Mouse (Mus musculus) E14TG2a.4 (cell line): ENCODE measurements at regions not wholly inside any gene's neighbourhood (a gene's known extent, or its start where the extent isn't known, plus 50 kb on each side); places are given as distances from the start of the nearest gene placed in this dataset.

Experiments
- H3K27me3 ChIP-seq: 2 replicates; pipeline ENCODE4 v1.6.1; 2014; ENCODE audit warnings: low read length, control low read depth; ENCODE audit not compliant: insufficient read depth
- H3K36me3 ChIP-seq: 2 replicates; pipeline ENCODE4 v1.6.1; 2014; ENCODE audit warnings: low read length, control low read depth; ENCODE audit not compliant: insufficient read depth
- H3K4me1 ChIP-seq: replicated peaks from 2 replicates; pipeline ENCODE4 v1.6.1; 2014; ENCODE audit warnings: low read depth, low read length, control low read depth
- H3K4me3 ChIP-seq: replicated peaks from 2 replicates; pipeline ENCODE4 v1.5.1; 2014; ENCODE audit warnings: mild to moderate bottlenecking, low read length
- H3K9me3 ChIP-seq: 2 replicates; pipeline ENCODE4 v1.6.1; 2014; ENCODE audit warnings: low read length, control low read depth
- CTCF ChIP-seq: conservative IDR thresholded peaks from 2 replicates; pipeline ENCODE4 v1.5.1; 2014; ENCODE audit warnings: low read length
- NANOG ChIP-seq: IDR thresholded peaks from 2 replicates; pipeline ENCODE4 v1.6.1; 2014; ENCODE audit warnings: borderline replicate concordance, low read length, mixed read lengths
- POU5F1 ChIP-seq: IDR thresholded peaks from 2 replicates; pipeline ENCODE4 v1.6.1; 2014; ENCODE audit warnings: low read length, borderline replicate concordance

DNA sequence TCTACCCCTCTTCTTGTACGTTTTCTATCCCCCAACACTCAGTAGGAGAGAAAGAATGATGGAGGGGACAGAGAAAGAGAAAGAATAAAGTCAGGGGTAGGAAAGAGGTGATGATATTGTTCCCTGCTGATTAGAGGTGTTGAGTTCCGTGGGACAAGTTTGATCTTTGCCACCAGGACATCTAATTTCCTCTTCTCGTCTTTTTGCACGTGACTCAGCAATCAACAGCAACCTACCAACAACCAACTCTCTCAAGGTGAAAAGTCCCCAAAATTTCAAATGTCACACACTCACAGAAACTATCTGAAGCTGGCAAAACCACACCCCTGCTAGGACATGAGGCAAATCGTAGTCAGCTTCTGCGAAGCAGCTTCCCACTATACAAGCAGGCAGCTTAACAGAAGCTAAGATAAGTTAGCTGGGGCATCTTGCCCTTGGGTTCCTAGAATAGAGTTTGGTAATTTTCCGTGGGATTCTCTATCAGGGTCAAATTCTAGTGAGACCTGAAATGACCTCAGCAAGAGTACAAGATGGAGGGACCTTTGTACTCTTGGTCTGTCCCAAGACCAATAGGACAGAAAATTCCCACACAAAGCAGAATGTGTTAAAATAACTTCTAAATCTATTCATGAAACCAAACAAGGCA lies 553.8 kb downstream of the Gm19410 start:
- no peaks in the 10 kb centered on the region for H3K36me3 ChIP-seq
- no peak for TF ChIP-seq POU5F1
- no peak for TF ChIP-seq NANOG
- no peak for TF ChIP-seq CTCF
- H3K4me3 ChIP-seq = no peak overlapping the region
- H3K27me3 ChIP-seq = no peaks in the 10 kb centered on the region
- no peaks in the 10 kb centered on the region for H3K9me3 ChIP-seq
- H3K4me1 ChIP-seq = no peaks in the 10 kb centered on the region

DNA sequence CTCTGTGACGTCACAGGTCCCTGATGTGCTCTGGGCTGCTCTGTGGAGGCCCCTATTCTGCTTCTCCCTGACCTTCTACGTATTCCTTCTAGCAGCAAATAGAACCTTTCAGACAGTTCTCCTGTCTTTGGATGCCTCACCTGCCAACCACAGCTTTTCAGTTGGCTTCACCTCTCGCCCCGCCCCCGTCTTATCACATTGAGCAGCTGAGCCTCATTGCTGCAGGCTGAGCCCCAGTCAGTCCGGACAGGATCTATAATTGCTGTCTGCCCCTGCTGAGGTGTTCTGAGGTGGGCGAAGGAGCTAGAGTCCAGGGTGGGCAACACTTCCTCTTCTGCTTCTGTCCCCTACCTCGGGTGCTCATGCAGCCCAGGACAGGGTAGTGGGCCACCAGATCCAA lies 556.5 kb downstream of the Gm19410 start:
- TF ChIP-seq CTCF (no peak), NANOG (no peak), POU5F1 (no peak)
- no peaks in the 10 kb centered on the region for H3K36me3 ChIP-seq
- H3K9me3 ChIP-seq = no peaks in the 10 kb centered on the region
- no peaks in the 10 kb centered on the region for H3K27me3 ChIP-seq
- H3K4me3 ChIP-seq = no peak overlapping the region
- H3K4me1 ChIP-seq = no peaks in the 10 kb centered on the region

DNA sequence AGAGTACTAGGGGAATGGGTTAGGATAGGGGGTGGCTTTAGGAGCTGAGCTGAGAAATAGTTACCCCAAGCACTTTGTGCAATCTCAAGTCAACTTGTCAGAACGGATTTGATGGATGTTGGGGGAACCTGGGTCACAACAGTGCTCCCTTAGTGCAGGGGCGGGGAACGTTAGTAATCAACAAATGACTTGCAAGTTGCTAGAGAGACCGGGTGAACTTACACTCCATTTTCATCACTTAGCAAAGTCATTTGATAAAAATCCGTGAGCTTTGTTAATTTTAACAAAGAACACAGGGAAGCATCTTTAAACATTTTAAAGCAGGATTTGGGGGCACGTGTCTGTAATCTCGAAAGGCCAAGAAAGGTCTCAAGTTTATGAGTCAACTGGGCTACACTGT lies 557.0 kb downstream of the Gm19410 start:
- TF ChIP-seq NANOG = no peak
- no peak for TF ChIP-seq CTCF
- TF ChIP-seq POU5F1 = no peak
- H3K9me3 ChIP-seq = no peaks in the 10 kb centered on the region
- H3K36me3 ChIP-seq = no peaks in the 10 kb centered on the region
- H3K4me3 ChIP-seq = no peak overlapping the region
- H3K4me1 ChIP-seq = no peaks in the 10 kb centered on the region
- H3K27me3 ChIP-seq = no peaks in the 10 kb centered on the region

DNA sequence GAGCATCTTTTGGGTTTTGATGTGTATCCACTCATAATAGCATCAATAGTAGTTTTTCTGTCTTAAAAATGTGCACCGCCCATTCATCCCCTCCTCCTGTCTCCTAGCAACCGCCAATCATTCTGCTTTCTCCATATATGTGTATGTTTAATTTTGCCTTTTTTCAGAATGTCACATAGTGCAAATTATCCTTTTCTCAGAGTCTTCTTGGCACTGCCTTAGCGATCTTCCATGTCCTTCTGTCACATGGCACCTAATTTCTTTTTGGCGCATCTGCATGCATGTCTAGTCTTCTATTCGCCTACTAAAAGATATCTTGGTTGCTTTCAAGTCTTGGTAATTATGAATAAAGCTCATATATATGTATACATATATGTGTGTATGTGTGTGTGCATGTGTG lies 573.0 kb downstream of the Gm19410 start:
- H3K9me3 ChIP-seq = no peaks in the 10 kb centered on the region
- no peak overlapping the region for H3K4me3 ChIP-seq
- no peaks in the 10 kb centered on the region for H3K27me3 ChIP-seq
- no peaks in the 10 kb centered on the region for H3K4me1 ChIP-seq
- H3K36me3 ChIP-seq = no peaks in the 10 kb centered on the region
- TF ChIP-seq NANOG (no peak), CTCF (no peak), POU5F1 (no peak)

DNA sequence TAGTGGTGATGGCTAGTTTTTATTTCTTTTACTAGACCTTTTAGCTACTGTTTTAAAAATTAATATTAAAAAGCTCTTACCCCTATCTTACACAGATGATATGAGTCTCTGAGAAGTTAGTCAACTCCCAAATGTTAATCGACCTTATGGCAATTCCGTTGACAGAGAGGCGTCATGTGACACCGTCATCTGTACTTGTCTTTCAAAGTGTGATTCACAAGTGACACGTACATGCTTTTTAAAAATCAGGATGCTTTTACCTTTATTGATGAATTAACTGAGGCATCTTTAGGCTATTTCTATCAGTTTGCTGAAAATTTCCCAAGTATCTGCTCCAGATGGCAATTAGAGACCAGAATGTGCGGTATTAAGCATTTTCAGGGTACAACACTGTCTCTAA lies 573.9 kb downstream of the Gm19410 start:
- Histone ChIP-seq H3K36me3 (no peaks in the 10 kb centered on the region), H3K4me1 (no peaks in the 10 kb centered on the region), H3K4me3 (no peak overlapping the region), H3K9me3 (no peaks in the 10 kb centered on the region), H3K27me3 (no peaks in the 10 kb centered on the region)
- TF ChIP-seq POU5F1 (no peak), CTCF (no peak), NANOG (no peak)

DNA sequence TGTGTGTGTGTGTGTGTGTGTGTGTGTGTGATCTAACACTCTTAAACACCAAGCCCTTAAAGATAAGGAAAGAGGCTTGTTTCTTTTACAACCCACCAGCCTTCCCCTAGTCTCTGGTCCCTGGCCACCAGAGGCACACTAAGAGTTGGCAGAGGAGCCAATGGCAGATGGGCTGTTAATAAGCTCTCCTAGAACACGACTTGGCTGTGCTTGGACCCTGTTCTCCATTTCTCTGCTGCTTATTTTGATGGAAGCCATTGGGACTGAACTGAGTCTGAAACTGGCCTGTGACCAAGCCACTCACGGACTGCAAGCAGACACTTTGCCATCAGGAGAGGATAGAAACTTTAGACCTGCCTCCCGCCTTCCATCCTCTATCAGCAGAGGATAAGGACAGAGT lies 574.9 kb downstream of the Gm19410 start:
- TF ChIP-seq NANOG (no peak), CTCF (no peak), POU5F1 (no peak)
- Histone ChIP-seq H3K27me3 (no peaks in the 10 kb centered on the region), H3K4me3 (no peak overlapping the region), H3K4me1 (no peaks in the 10 kb centered on the region), H3K36me3 (no peaks in the 10 kb centered on the region), H3K9me3 (no peaks in the 10 kb centered on the region)

DNA sequence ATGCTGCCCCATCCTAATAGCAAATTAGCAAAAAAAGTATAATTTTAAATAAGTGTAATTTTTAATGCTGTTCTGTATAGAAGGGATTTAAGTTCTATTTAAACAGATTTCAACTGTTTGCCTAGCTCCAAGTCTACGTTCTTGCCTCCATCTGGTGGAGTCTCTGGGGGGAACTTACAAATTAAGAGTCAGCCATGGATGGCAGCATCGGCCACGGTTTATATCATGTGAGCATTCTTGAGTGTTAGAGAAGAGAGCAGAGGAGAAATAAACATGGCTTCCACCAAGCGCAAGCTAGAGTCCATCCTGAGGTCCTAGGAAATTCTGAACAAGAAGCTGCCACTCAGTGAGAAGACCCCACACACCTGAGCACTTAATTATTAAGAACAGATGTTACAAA lies 576.4 kb downstream of the Gm19410 start:
- Histone ChIP-seq H3K4me3 (no peak overlapping the region), H3K36me3 (no peaks in the 10 kb centered on the region), H3K4me1 (no peaks in the 10 kb centered on the region), H3K9me3 (no peaks in the 10 kb centered on the region), H3K27me3 (no peaks in the 10 kb centered on the region)
- TF ChIP-seq POU5F1 (no peak), CTCF (no peak), NANOG (no peak)

DNA sequence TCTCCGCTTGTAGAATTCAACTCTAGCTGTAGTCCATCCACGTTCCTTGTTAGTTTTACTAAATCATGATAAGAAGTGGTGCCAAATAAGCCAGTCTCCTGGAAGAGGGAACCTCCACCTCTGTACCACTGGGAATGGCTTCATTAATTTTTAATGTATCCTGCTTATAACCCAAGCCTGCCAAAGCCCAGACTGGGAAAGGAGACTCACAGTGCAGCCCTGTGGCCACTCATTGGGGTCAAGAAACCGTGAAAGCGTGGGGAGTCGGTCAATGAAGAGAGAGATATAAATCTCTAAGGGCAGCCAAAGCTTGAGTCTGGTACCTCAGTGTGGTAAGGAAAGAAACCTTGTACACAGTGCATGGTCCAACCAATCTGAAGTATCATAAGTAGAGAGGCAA lies 577.1 kb downstream of the Gm19410 start:
- no peaks in the 10 kb centered on the region for H3K9me3 ChIP-seq
- H3K4me1 ChIP-seq = no peaks in the 10 kb centered on the region
- no peak for TF ChIP-seq NANOG
- TF ChIP-seq CTCF = no peak
- TF ChIP-seq POU5F1 = no peak
- no peak overlapping the region for H3K4me3 ChIP-seq
- H3K36me3 ChIP-seq = no peaks in the 10 kb centered on the region
- no peaks in the 10 kb centered on the region for H3K27me3 ChIP-seq

DNA sequence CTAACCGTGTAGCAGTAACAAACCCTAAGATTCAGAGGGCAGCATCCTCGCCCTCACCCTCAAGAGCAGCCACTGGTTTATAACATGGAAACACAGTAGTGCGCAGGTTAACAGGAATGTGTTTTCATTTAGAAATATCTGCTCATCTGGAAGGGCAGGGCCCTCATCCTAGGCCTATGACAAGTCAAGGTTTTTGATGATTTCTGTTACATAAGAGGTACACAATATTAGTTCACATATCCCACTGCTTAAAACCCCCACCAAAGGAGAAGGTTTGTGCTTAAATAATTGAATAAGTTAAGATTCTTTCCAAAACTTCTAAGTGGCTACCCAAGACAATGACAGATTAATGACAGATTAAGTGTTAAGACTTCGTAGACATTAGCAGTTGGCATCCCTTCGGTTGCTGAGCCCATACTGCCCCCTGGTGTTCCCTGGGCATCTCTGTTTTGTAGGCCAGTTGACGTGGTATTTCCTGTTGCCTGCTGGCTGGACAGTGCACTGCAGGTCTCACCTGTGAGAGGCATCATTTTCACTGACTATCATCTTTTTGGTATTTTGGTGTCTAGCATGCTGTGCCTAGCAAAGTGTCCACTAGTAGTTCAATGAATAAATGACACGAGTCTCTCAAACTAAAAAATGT lies 581.2 kb downstream of the Gm19410 start:
- TF ChIP-seq POU5F1 (no peak), CTCF (peak; percentile 70), NANOG (no peak)
- Histone ChIP-seq H3K27me3 (no peaks in the 10 kb centered on the region), H3K9me3 (no peaks in the 10 kb centered on the region), H3K4me3 (no peak overlapping the region), H3K4me1 (no peaks in the 10 kb centered on the region), H3K36me3 (no peaks in the 10 kb centered on the region)
